Mouse (Mus musculus) liver, embryonic 13.5 days (tissue): ENCODE measurements around the gene Fibcd1. TPM values are rescaled to one million over a fixed set of nuclear protein-coding genes. Genes with fewer than 3 reads are reported as not detected.

Source experiments
- ATAC-seq: fragments of 200-750 bp; cut with Nextera tagmentation; 2 replicates; pipeline ENCODE4 v1.8.0; 2017; ENCODE audit warnings: low read depth, mild to moderate bottlenecking, moderate number of reproducible peaks, moderate library complexity
- DNase-seq: peaks from one replicate; pipeline ENCODE4 v3.0.0; 2022
- H3K27ac ChIP-seq: fragments of 300-500 bp; sonication (generic); 2 replicates; pipeline ENCODE4 v1.5.1; 2015; ENCODE audit warnings: moderate library complexity, mild to moderate bottlenecking, inconsistent platforms
- H3K27me3 ChIP-seq: fragments of 300-500 bp; sonication (generic); 2 replicates; pipeline ENCODE4 v1.6.1; 2015; ENCODE audit warnings: mild to moderate bottlenecking, inconsistent platforms
- H3K36me3 ChIP-seq: fragments of 300-500 bp; sonication (generic); 2 replicates; pipeline ENCODE4 v1.6.1; 2015; ENCODE audit warnings: mild to moderate bottlenecking, inconsistent platforms
- H3K4me1 ChIP-seq: fragments of 300-500 bp; sonication (generic); replicated peaks from 2 replicates; pipeline ENCODE4 v1.6.1; 2015; ENCODE audit warnings: inconsistent platforms
- H3K4me2 ChIP-seq: fragments of 300-500 bp; sonication (generic); 2 replicates; pipeline ENCODE4 v1.6.1; 2015; ENCODE audit warnings: inconsistent platforms, mild to moderate bottlenecking, moderate library complexity
- H3K4me3 ChIP-seq: fragments of 300-500 bp; sonication (generic); replicated peaks from 2 replicates; pipeline ENCODE4 v1.5.1; 2015; ENCODE audit warnings: mild to moderate bottlenecking, inconsistent platforms
- H3K9ac ChIP-seq: fragments of 300-500 bp; sonication (generic); 2 replicates; pipeline ENCODE4 v1.6.1; 2015; ENCODE audit warnings: mild to moderate bottlenecking, inconsistent platforms
- H3K9me3 ChIP-seq: fragments of 300-500 bp; sonication (generic); replicated peaks from 2 replicates; pipeline ENCODE4 v1.6.1; 2016; ENCODE audit warnings: inconsistent platforms
- WGBS: fragments of 180-500 bp; shearing (Covaris S2); methylation state at CpG from one replicate; pipeline ENCODE4 v1.1.7; 2015; ENCODE audit not compliant: insufficient replicate concordance; 5-methylcytosine and 5-hydroxymethylcytosine counted together
- polyA plus RNA-seq: library from polyadenylated mRNA; unstranded; fragments of >200 nt; fragmentation: Nextera tagmentation; extraction: Ambion mirVana; gene quantifications from 2 replicates; pipeline ENCODE4 v1.2.1, GENCODE M21; 2015

The Fibcd1 gene
- polyA plus RNA-seq, 1 experiment from 2014 or later = 0.03 TPM

DNA sequence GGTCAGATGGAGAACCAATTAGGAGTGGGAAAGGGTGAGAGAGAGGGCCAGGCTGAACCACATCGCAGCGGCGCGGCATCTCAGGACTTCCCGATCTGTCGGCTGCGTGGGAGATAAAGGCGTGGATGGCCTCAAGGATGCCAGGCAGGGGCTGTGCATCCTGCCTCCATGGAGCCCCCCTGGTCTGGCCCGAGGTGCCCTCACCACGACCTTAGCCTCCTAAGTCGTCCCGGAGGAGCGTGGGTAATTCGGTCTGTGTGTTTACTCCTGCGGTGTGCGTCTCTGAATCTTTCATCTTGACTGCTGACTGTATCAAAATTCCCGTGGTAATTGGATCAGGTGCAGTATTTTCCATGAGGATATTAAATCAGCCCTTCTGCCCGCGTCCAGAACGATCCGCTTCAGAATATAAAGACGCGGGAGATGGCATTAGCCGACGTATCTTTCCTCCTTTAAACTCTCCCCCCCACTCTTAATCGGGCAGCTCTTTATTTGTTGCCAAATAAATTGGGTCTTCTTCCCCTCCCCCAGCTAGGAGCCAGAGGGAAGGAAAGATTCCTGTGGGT lies 28.6 kb upstream of the Fibcd1 start:
- H3K4me1 ChIP-seq = no peaks in the 10 kb centered on the region
- DNase-seq (no peak), ATAC-seq (no peak)
- H3K9ac ChIP-seq = no peak overlapping the region
- no peak overlapping the region for H3K4me3 ChIP-seq
- H3K36me3 ChIP-seq = no peaks in the 10 kb centered on the region
- no peaks in the 10 kb centered on the region for H3K9me3 ChIP-seq
- peaks cover 38% of the 10 kb centered on the region for H3K27me3 ChIP-seq
- 75% methylated on average over 26 of the region's 26 CpGs for WGBS
- H3K27ac ChIP-seq = no peak overlapping the region
- H3K4me2 ChIP-seq = no peak overlapping the region

DNA sequence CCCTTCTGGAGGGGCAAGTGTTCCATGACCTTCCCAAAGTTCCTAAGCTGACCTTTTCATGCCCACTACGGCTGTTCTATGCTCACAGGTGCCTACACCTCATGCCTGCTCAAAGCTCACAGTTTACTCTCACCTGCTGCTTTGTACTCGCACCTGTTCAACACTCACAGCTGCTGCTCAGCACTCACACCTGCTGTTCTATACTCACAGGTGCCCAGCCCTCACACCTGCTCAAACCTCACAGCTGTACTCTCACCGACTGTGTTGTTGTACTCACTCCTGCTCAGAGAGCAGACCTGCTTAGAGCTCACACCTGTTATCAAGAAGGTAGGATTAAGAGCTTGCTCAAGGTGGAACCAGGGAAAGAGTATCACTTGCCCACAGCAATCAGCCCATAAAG lies 24.9 kb upstream of the Fibcd1 start:
- DNase-seq = no peak
- 54% methylated on average over 3 of the region's 3 CpGs for WGBS
- Histone ChIP-seq H3K9me3 (no peaks in the 10 kb centered on the region), H3K27me3 (peaks cover 10% of the 10 kb centered on the region; the same call in 1 of the 2 replicates), H3K4me3 (no peak overlapping the region), H3K9ac (no peak overlapping the region), H3K27ac (no peak overlapping the region), H3K36me3 (no peaks in the 10 kb centered on the region), H3K4me1 (no peaks in the 10 kb centered on the region), H3K4me2 (no peak overlapping the region)
- no peak for ATAC-seq

DNA sequence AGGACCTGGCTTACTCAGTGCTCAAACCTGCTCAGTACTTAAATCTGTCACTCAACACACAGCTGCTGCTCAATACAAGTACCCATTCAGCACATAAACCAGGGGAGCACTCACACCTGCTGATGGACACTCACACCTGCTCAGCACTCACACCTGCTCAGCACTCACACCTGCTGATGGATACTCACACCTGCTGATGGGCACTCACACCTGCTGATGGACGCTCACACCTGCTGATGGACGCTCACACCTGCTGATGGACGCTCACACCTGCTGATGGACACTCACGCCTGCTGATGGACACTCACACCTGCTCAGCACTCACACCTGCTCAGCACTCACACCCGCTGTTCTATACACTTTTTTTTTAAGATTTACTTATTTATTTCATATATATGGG lies 23.9 kb upstream of the Fibcd1 start:
- Histone ChIP-seq H3K9ac (no peak overlapping the region), H3K4me1 (no peaks in the 10 kb centered on the region), H3K4me3 (no peak overlapping the region), H3K36me3 (no peaks in the 10 kb centered on the region), H3K27me3 (0 out of 2 replicates have a peak, but pooled peaks cover 5% of the 10 kb centered on the region), H3K9me3 (no peaks in the 10 kb centered on the region), H3K27ac (no peak overlapping the region), H3K4me2 (no peak overlapping the region)
- ATAC-seq = no peak
- WGBS = 70% methylated on average over 5 of the region's 5 CpGs
- DNase-seq = no peak

DNA sequence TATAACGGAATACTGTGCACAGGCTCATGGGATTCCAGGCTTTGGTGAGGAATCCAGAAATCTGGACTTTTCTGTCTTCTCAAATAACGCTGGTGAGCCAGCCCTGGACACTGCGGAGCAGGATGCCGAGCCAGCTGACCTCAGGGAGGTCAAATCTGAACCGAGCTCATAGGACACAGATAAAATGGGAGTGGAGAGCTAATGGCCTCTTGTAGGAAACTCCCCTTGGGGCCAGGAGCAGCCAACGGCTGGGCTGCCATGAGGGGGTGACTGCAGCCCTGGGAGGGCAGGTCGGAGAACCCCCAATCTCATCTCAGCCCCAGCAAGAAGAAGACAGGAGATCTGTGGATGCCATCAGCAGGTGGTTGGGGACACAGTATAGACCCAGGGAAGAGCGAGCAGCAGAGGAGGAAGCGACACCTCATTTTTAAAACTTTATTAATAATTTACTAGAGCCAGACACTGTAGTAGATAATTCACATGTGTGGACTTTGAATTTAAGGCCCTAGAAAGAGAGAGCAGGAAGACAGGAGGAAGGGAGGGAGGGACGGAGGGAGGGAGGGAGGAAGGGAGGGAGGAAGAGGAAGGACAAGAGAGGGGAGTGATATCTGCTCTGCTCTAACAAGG lies 22.8 kb upstream of the Fibcd1 start:
- WGBS = 54% methylated on average over 10 of the region's 10 CpGs
- no peak; the same call in 1 of the 2 replicates for ATAC-seq
- DNase-seq = no peak
- H3K4me2 ChIP-seq = no peak overlapping the region
- no peaks in the 10 kb centered on the region for H3K9me3 ChIP-seq
- H3K4me1 ChIP-seq = no peaks in the 10 kb centered on the region
- H3K36me3 ChIP-seq = no peaks in the 10 kb centered on the region
- peaks cover 3% of the 10 kb centered on the region; the same call in 1 of the 2 replicates for H3K27me3 ChIP-seq
- no peak overlapping the region for H3K27ac ChIP-seq
- H3K4me3 ChIP-seq = no peak overlapping the region
- no peak overlapping the region for H3K9ac ChIP-seq

DNA sequence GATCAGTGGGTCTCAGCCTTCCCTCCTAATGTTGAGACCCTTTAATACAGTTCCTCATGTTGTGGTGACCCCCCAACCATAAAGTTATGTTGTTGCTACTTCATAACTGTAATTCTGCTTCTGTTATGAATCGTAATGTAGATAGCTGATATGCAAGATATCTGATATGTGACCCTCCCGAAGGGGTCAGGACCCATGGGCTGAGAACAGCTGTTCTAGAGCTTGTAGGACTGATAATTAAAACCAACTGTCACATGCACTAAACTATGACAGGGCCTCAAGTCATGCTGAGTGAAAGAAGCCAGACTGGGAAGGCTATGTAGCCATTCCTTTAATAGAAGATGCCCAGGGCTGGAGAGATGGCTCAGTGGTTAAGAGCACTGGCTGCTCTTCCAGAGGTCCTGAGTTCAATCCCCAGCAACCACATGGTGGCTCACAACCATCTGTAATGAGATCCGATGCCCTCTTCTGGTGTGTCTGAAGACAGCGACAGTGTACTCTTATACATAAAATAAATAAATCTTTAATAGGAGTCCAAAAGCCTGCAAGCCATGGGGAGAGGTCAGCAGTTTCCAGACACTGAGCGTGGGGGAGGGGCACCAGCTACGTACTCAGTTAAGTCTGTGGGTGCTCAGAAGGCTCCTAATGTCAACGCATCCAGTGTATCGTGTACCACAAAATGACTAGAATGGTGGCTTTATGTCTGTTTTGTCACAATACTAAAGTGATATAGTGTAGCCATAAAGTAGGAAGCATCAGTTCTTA lies 22.1 kb upstream of the Fibcd1 start:
- 68% methylated on average over 8 of the region's 8 CpGs for WGBS
- ATAC-seq (no peak), DNase-seq (no peak)
- H3K27me3 ChIP-seq = peaks cover 3% of the 10 kb centered on the region; the same call in 1 of the 2 replicates
- no peaks in the 10 kb centered on the region for H3K9me3 ChIP-seq
- H3K9ac ChIP-seq = no peak overlapping the region
- H3K4me1 ChIP-seq = no peaks in the 10 kb centered on the region
- no peaks in the 10 kb centered on the region for H3K36me3 ChIP-seq
- H3K4me3 ChIP-seq = no peak overlapping the region
- H3K4me2 ChIP-seq = no peak overlapping the region
- no peak overlapping the region for H3K27ac ChIP-seq

DNA sequence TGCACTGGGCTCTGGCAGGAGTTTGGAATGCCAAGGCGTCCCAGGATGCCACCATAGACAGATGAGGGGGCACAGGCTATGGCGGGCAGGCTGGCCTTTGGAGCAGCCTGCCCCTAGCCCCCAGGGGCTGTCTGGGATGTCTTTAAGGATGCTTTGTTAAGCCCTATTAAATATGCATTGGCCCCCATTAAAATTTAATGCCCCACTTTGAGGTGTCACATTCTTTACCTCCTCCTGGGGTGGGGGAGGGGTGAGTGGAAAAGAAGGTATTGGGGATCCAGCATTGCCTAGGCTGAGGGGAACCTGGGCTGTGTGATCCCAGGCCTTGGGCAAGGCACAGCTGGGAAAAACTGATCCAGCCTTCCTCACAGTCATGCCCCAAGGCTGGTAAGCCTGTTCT lies 20.0 kb upstream of the Fibcd1 start:
- ATAC-seq = no peak
- H3K27me3 ChIP-seq = peaks cover 3% of the 10 kb centered on the region; the same call in 1 of the 2 replicates
- H3K4me3 ChIP-seq = no peak overlapping the region
- no peaks in the 10 kb centered on the region for H3K36me3 ChIP-seq
- no peaks in the 10 kb centered on the region for H3K9me3 ChIP-seq
- no peak for DNase-seq
- no peaks in the 10 kb centered on the region for H3K4me1 ChIP-seq
- no peak overlapping the region for H3K9ac ChIP-seq
- WGBS = 35% methylated on average over 2 of the region's 2 CpGs
- H3K4me2 ChIP-seq = no peak overlapping the region
- no peak overlapping the region for H3K27ac ChIP-seq

DNA sequence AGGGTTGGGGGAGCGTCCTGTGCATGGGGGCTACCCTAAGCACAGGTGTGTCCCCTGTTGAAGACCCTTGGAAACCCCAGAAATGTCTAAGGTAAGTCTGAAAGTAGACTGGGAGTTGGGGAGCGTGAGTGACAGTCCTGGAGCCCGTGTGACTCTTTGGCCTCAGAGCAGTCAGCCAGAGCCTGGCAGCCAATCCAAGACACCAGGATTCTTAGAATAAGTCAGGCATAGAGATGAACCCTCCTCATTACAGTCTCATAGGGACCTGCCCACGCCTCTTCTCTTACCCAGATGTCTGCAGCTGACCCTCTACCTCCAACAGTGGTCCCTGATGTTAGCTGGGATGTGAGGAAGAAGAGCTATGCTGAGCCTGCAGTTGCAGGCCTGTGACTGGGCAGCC lies 19.5 kb upstream of the Fibcd1 start:
- no peak overlapping the region for H3K4me2 ChIP-seq
- no peaks in the 10 kb centered on the region for H3K9me3 ChIP-seq
- H3K36me3 ChIP-seq = no peaks in the 10 kb centered on the region
- no peak overlapping the region for H3K9ac ChIP-seq
- H3K27ac ChIP-seq = no peak overlapping the region
- 43% methylated on average over 4 of the region's 4 CpGs for WGBS
- no peaks in the 10 kb centered on the region for H3K4me1 ChIP-seq
- H3K4me3 ChIP-seq = no peak overlapping the region
- DNase-seq = no peak
- no peak for ATAC-seq
- peaks cover 3% of the 10 kb centered on the region; the same call in 1 of the 2 replicates for H3K27me3 ChIP-seq

DNA sequence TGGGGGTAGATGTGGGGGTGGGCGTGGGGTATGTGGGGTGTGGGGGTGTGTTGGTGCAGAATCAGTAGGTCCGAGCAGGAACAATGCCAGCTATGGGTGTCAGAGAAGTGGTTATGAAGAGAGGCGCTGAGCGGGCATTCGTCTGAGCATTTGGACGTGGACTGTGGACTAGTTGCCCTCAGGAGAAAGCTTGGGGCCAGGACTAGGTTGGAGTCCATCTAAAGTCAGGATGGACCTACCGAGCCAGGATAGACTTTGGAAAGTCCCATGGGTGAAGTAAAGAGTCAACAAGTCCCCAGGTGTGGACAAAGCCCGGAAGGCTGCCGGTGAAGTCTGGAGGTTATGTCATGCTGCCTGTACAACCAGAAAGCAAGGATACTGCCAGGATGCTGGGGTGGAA lies 19.1 kb upstream of the Fibcd1 start:
- no peaks in the 10 kb centered on the region for H3K9me3 ChIP-seq
- no peaks in the 10 kb centered on the region for H3K4me1 ChIP-seq
- no peak overlapping the region for H3K27ac ChIP-seq
- DNase-seq = no peak
- no peaks in the 10 kb centered on the region for H3K36me3 ChIP-seq
- no peak overlapping the region for H3K9ac ChIP-seq
- peaks cover 3% of the 10 kb centered on the region; the same call in 1 of the 2 replicates for H3K27me3 ChIP-seq
- no peak overlapping the region for H3K4me3 ChIP-seq
- no peak for ATAC-seq
- 70% methylated on average over 9 of the region's 9 CpGs for WGBS
- no peak overlapping the region for H3K4me2 ChIP-seq

DNA sequence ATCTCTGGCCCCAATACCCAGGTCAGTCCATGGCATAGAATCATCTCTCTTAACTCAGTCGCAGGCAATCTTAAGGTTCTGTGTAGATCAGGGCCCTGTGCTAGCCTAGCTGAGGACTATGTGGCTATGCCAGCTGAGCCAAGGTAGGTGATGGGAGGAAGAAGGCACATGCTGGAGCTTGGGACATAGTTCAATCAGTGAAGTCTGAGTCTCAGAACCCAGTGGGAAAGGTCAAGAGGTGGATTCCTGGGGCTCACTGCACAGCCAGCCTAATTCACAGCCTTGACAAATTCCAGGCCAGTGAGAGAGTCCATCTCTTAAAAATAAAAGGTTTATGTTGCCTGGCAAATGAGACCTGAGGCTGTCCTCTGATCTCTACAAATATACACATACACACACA lies 18.0 kb upstream of the Fibcd1 start:
- no peak for ATAC-seq
- Histone ChIP-seq H3K4me2 (no peak overlapping the region), H3K36me3 (no peaks in the 10 kb centered on the region), H3K4me1 (no peaks in the 10 kb centered on the region), H3K9ac (no peak overlapping the region), H3K9me3 (no peaks in the 10 kb centered on the region), H3K27me3 (peaks cover 7% of the 10 kb centered on the region; the same call in 1 of the 2 replicates), H3K4me3 (no peak overlapping the region), H3K27ac (no peak overlapping the region)
- WGBS = 76% methylated on average over 1 of the region's 1 CpGs
- DNase-seq = no peak

DNA sequence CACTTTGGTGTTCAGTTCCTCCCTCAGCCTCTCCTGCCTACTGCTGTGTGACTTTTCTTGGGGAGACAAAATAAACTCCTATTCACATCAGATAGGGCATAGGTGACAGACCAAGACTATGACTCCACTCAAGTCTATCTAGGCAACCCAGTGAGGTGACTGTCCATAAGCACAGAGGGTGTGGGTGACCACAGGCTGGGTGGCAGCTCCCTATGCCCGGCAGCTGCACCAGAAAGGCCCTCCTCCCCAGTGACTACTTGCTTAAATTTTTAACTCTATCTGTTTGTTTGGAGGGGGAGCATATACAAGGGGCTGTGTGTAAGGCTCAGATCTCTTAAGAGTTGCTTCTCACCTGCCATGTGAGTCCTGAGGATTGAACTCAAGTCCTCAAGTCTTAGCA lies 17.1 kb upstream of the Fibcd1 start:
- WGBS = 39% methylated on average over 1 of the region's 1 CpGs
- Histone ChIP-seq H3K4me2 (no peak overlapping the region), H3K36me3 (no peaks in the 10 kb centered on the region), H3K9ac (no peak overlapping the region), H3K9me3 (no peaks in the 10 kb centered on the region), H3K27me3 (peaks cover 8% of the 10 kb centered on the region; the same call in 1 of the 2 replicates), H3K4me3 (no peak overlapping the region), H3K27ac (no peak overlapping the region), H3K4me1 (no peaks in the 10 kb centered on the region)
- DNase-seq = no peak
- no peak for ATAC-seq

DNA sequence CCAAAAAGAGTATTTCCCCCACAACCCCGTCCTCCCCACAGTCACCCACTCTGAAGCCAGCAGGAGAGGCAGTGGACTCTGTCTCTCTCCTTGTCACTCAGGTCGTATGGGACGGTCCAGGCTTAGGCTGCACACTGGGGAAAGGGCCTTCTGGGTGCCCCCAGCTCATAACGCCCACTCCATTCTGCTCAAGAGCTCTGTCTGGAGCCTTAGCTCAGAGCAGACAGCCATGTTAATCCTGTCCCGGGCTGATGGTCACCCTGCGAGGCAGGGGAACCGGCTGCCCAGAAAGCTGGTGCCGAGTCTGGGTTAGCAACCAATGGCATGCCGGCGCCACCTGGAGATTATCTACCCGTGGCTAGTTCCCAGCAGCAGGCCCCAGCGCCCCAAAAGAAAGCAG lies 12.7 kb upstream of the Fibcd1 start:
- Histone ChIP-seq H3K9me3 (no peaks in the 10 kb centered on the region), H3K4me2 (no peak overlapping the region), H3K9ac (no peak overlapping the region), H3K36me3 (no peaks in the 10 kb centered on the region), H3K4me1 (peaks cover 8% of the 10 kb centered on the region), H3K27me3 (peaks cover 10% of the 10 kb centered on the region; the same call in 1 of the 2 replicates), H3K4me3 (no peak overlapping the region), H3K27ac (no peak overlapping the region)
- no peak for ATAC-seq
- no peak for DNase-seq
- WGBS = 34% methylated on average over 12 of the region's 12 CpGs
